In the genomic region with DNA sequence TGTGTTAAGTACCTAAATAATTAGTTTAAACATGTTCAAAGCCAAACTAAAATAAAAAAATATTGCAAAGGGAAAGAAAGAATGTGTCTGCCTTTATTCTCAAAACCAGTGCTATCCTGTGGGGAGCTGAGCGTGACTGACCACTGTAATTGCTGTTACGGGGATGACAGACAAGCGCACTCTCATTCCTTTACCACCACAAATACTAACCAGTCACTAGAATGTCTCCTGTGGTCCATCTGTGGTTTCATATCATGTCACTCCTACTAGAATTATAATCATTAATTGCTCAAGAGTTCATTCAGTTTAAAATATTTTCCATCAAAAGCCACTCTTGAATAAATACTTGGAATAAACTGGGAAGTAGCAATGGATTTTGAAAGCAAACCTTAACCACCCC, we compare ENCODE assay signal across 29 mouse cellular contexts.
"Had no signal": no experiment of that assay in that cellular context is flagged by ENCODE, and none has a peak within 500 bp of the region (broad histone marks: within the 10 kb centered on the region; RNA-seq: fewer than 3 reads in every experiment).

No protein-coding gene starts in this region.

- ATAC-seq: hindbrain, embryonic 16.5 days; hindbrain, postnatal 0 days; inflammation-experienced regulatory T-cells, adult 6 months; intestine, embryonic 15.5 days; intestine, embryonic 16.5 days; intestine, postnatal 0 days had no signal

- H3K27me3 ChIP-seq: heart, embryonic 12.5 days; heart, embryonic 13.5 days; heart, embryonic 15.5 days; hindbrain, embryonic 12.5 days; hindbrain, embryonic 13.5 days; hindbrain, embryonic 15.5 days; intestine, embryonic 15.5 days; kidney, embryonic 15.5 days had no signal

- DNase-seq: heart, postnatal 10 days; heart, postnatal 14 days; heart, postnatal 36 days; heart, postnatal 4 days; kidney, adult 11 months; kidney, adult 18-20 months; kidney, adult 2 months; kidney, adult 8-10 months; kidney, adult 9 months; kidney, postnatal 10 days; kidney, postnatal 14 days; kidney, postnatal 25 days; kidney, postnatal 36 days; kidney, postnatal 4 days; layer of hippocampus, adult 9-11 months; layer of hippocampus, postnatal 36 days had no signal
